Mouse (Mus musculus): ENCODE results near the gene Isx. TPM values are rescaled to one million over a fixed set of nuclear protein-coding genes. Genes with fewer than 3 reads are reported as not detected.

The Isx gene
- not detected in 2 replicates for polyA plus RNA-seq (2012; rRNA removed)

GRCm38 (mm10) chr8:74872940-74873339 lies at the start of gene Isx:
Gene Isx (plus strand): TSS chr8:74873173.
- 76% methylated on average over 3 of the region's 3 CpGs for WGBS
- Histone ChIP-seq H3K4me3 (replicated peaks; ENCODE audit: extremely low read depth, low read depth, low read length) (no peak within 1 kb of the TSS), H3K4me1 (ENCODE audit: control insufficient read depth, insufficient read depth, low read length) (no peaks in the 10 kb centered on the region)
- TF ChIP-seq POLR2A (IDR thresholded peaks at IDR 0.05; ENCODE audit: borderline replicate concordance, extremely low read depth, low read depth, low read length) (no peak), CTCF (IDR thresholded peaks at IDR 0.05; ENCODE audit: insufficient read depth, low read length) (no peak)
- no peak for DNase-seq

- 63% methylated on average over 3 of the region's 3 CpGs for WGBS
- TF ChIP-seq POLR2A (IDR thresholded peaks at IDR 0.05; ENCODE audit: borderline replicate concordance, extremely low read depth, low read depth, low read length) (no peak), CTCF (IDR thresholded peaks at IDR 0.05; ENCODE audit: insufficient read depth, low read length) (no peak)
These were observed 45.3 kb upstream of the Isx start for GRCm38 (mm10) chr8:74827689-74828088.

GRCm38 (mm10) chr8:74831322-74831721 lies 41.7 kb upstream of the Isx start:
- no peak for TF ChIP-seq POLR2A (IDR thresholded peaks at IDR 0.05; ENCODE audit: borderline replicate concordance, extremely low read depth, low read depth, low read length)
- no peak for TF ChIP-seq CTCF (IDR thresholded peaks at IDR 0.05; ENCODE audit: insufficient read depth, low read length)
- WGBS = 46% methylated on average over 5 of the region's 5 CpGs
- H3K4me1 ChIP-seq (ENCODE audit: control insufficient read depth, insufficient read depth, low read length) = no peaks in the 10 kb centered on the region
- no peak overlapping the region for H3K4me3 ChIP-seq (replicated peaks; ENCODE audit: extremely low read depth, low read depth, low read length)
- no peak for DNase-seq

More at GRCm38 (mm10) chr8:74827689-74828088, 45.3 kb upstream of the Isx start:
- Histone ChIP-seq H3K4me1 (ENCODE audit: control insufficient read depth, insufficient read depth, low read length) (no peaks in the 10 kb centered on the region), H3K4me3 (replicated peaks; ENCODE audit: extremely low read depth, low read depth, low read length) (no peak overlapping the region)
- DNase-seq = no peak

- Histone ChIP-seq H3K4me1 (ENCODE audit: control insufficient read depth, insufficient read depth, low read length) (no peaks in the 10 kb centered on the region), H3K4me3 (replicated peaks; ENCODE audit: extremely low read depth, low read depth, low read length) (no peak overlapping the region)
- DNase-seq = no peak
- TF ChIP-seq CTCF (IDR thresholded peaks at IDR 0.05; ENCODE audit: insufficient read depth, low read length) = no peak
- TF ChIP-seq POLR2A (IDR thresholded peaks at IDR 0.05; ENCODE audit: borderline replicate concordance, extremely low read depth, low read depth, low read length) = no peak
- WGBS = 37% methylated on average over 1 of the region's 1 CpGs
These were observed 38.7 kb upstream of the Isx start for GRCm38 (mm10) chr8:74834246-74834645.

- WGBS = 26% methylated on average over 12 of the region's 12 CpGs
- Histone ChIP-seq H3K4me3 (replicated peaks; ENCODE audit: extremely low read depth, low read depth, low read length) (no peak overlapping the region), H3K4me1 (ENCODE audit: control insufficient read depth, insufficient read depth, low read length) (no peaks in the 10 kb centered on the region)
- DNase-seq = no peak
- TF ChIP-seq CTCF (IDR thresholded peaks at IDR 0.05; ENCODE audit: insufficient read depth, low read length) (no peak), POLR2A (IDR thresholded peaks at IDR 0.05; ENCODE audit: borderline replicate concordance, extremely low read depth, low read depth, low read length) (no peak)
These were observed 25.5 kb upstream of the Isx start for GRCm38 (mm10) chr8:74847376-74848048.

- TF ChIP-seq POLR2A (IDR thresholded peaks at IDR 0.05; ENCODE audit: borderline replicate concordance, extremely low read depth, low read depth, low read length) = no peak
- TF ChIP-seq CTCF (IDR thresholded peaks at IDR 0.05; ENCODE audit: insufficient read depth, low read length) = no peak
- Histone ChIP-seq H3K4me1 (ENCODE audit: control insufficient read depth, insufficient read depth, low read length) (no peaks in the 10 kb centered on the region), H3K4me3 (replicated peaks; ENCODE audit: extremely low read depth, low read depth, low read length) (no peak overlapping the region)
- 83% methylated on average over 1 of the region's 1 CpGs for WGBS
- no peak for DNase-seq
These were observed 24.3 kb upstream of the Isx start for GRCm38 (mm10) chr8:74848707-74849106.

GRCm38 (mm10) chr8:74850971-74851370 lies 22.0 kb upstream of the Isx start:
- Histone ChIP-seq H3K4me3 (replicated peaks; ENCODE audit: extremely low read depth, low read depth, low read length) (no peak overlapping the region), H3K4me1 (ENCODE audit: control insufficient read depth, insufficient read depth, low read length) (no peaks in the 10 kb centered on the region)
- TF ChIP-seq CTCF (IDR thresholded peaks at IDR 0.05; ENCODE audit: insufficient read depth, low read length) (no peak), POLR2A (IDR thresholded peaks at IDR 0.05; ENCODE audit: borderline replicate concordance, extremely low read depth, low read depth, low read length) (no peak)
- DNase-seq = no peak

- 17% methylated on average over 3 of the region's 3 CpGs for WGBS
- TF ChIP-seq CTCF (IDR thresholded peaks at IDR 0.05; ENCODE audit: insufficient read depth, low read length) (no peak), POLR2A (IDR thresholded peaks at IDR 0.05; ENCODE audit: borderline replicate concordance, extremely low read depth, low read depth, low read length) (no peak)
- H3K4me3 ChIP-seq (replicated peaks; ENCODE audit: extremely low read depth, low read depth, low read length) = no peak overlapping the region
- no peaks in the 10 kb centered on the region for H3K4me1 ChIP-seq (ENCODE audit: control insufficient read depth, insufficient read depth, low read length)
- no peak for DNase-seq
These were observed 21.1 kb upstream of the Isx start for GRCm38 (mm10) chr8:74851837-74852236.

- WGBS = 22% methylated on average over 5 of the region's 5 CpGs
- peak; percentile 4 for DNase-seq
- Histone ChIP-seq H3K4me1 (ENCODE audit: control insufficient read depth, insufficient read depth, low read length) (no peaks in the 10 kb centered on the region), H3K4me3 (replicated peaks; ENCODE audit: extremely low read depth, low read depth, low read length) (no peak overlapping the region)
- TF ChIP-seq POLR2A (IDR thresholded peaks at IDR 0.05; ENCODE audit: borderline replicate concordance, extremely low read depth, low read depth, low read length) (no peak), CTCF (IDR thresholded peaks at IDR 0.05; ENCODE audit: insufficient read depth, low read length) (no peak)
These were observed 19.5 kb upstream of the Isx start for GRCm38 (mm10) chr8:74853488-74853887.

- WGBS = 86% methylated on average over 4 of the region's 4 CpGs
- no peak for TF ChIP-seq CTCF (IDR thresholded peaks at IDR 0.05; ENCODE audit: insufficient read depth, low read length)
- no peak for TF ChIP-seq POLR2A (IDR thresholded peaks at IDR 0.05; ENCODE audit: borderline replicate concordance, extremely low read depth, low read depth, low read length)
- DNase-seq = no peak
- Histone ChIP-seq H3K4me3 (replicated peaks; ENCODE audit: extremely low read depth, low read depth, low read length) (no peak overlapping the region), H3K4me1 (ENCODE audit: control insufficient read depth, insufficient read depth, low read length) (no peaks in the 10 kb centered on the region)
These were observed 18.2 kb upstream of the Isx start for GRCm38 (mm10) chr8:74854786-74855185.
